Mouse (Mus musculus) liver, adult 2 months (tissue): ENCODE results near the gene Rnft2. TPM values are rescaled to one million over a fixed set of nuclear protein-coding genes. Genes with fewer than 3 reads are reported as not detected.

Source experiments
- DNase-seq: peaks from one replicate; pipeline ENCODE4 v3.0.0-alpha.2; 2011; ENCODE audit warnings: low read depth, low spot score; ENCODE audit errors: extremely low read depth
- H3K27ac ChIP-seq: fragments of 200-500 bp; replicated peaks from 2 replicates; pipeline ENCODE4 v1.5.1; 2012; ENCODE audit warnings: low read depth, mild to moderate bottlenecking, control low read depth, inconsistent platforms, low read length; ENCODE audit not compliant: insufficient read depth
- H3K27me3 ChIP-seq: fragments of 200-500 bp; 2 replicates; pipeline ENCODE4 v1.6.1; 2012; ENCODE audit warnings: mild to moderate bottlenecking, moderate library complexity, low read length, inconsistent platforms; ENCODE audit not compliant: control insufficient read depth, insufficient read depth
- H3K36me3 ChIP-seq: fragments of 200-500 bp; 2 replicates; pipeline ENCODE4 v1.6.1; 2012; ENCODE audit warnings: low read length, inconsistent platforms; ENCODE audit not compliant: control insufficient read depth, insufficient read depth
- H3K4me1 ChIP-seq: fragments of 200-500 bp; 2 replicates; pipeline ENCODE4 v1.6.1; 2011; ENCODE audit warnings: low read length; ENCODE audit not compliant: control insufficient read depth, insufficient read depth
- H3K4me3 ChIP-seq: fragments of 200-500 bp; 2 replicates; pipeline ENCODE4 v1.5.1; 2011; ENCODE audit warnings: low read depth, mild to moderate bottlenecking, control low read depth, low read length, moderate library complexity; ENCODE audit not compliant: insufficient read depth
- H3K79me2 ChIP-seq: fragments of 200-500 bp; 2 replicates; pipeline ENCODE4 v1.6.1; 2012; ENCODE audit warnings: inconsistent platforms, mild to moderate bottlenecking, low read length, moderate library complexity; ENCODE audit not compliant: control insufficient read depth, insufficient read depth
- H3K9ac ChIP-seq: fragments of 200-500 bp; 2 replicates; pipeline ENCODE4 v1.6.1; 2012; ENCODE audit warnings: low read depth, mild to moderate bottlenecking, control low read depth, inconsistent platforms, low read length
- CTCF ChIP-seq: fragments of 200-500 bp; IDR thresholded peaks from 2 replicates; pipeline ENCODE4 v1.5.1; 2011; ENCODE audit warnings: low read depth, low read length, control low read depth
- POLR2A ChIP-seq: fragments of 200-500 bp; IDR thresholded peaks from 2 replicates; pipeline ENCODE4 v1.6.1; 2011; ENCODE audit warnings: low read length, control low read depth; ENCODE audit not compliant: insufficient read depth; ENCODE audit errors: extremely low read depth
- WGBS: fragments of 180-500 bp; shearing (Covaris S2); methylation state at CpG from one replicate; pipeline ENCODE4 v1.1.7; 2018; 5-methylcytosine and 5-hydroxymethylcytosine counted together
- polyA plus RNA-seq: library from polyadenylated mRNA; depleted of rRNA; stranded (reverse); fragments of >200 nt; gene quantifications from 2 replicates; pipeline ENCODE4 v1.2.3, GENCODE M21; 2012
- total RNA-seq: library from RNA; depleted of rRNA; stranded (reverse); fragments of >200 nt; gene quantifications from 2 replicates; pipeline ENCODE4 v1.2.3, GENCODE M21; 2014

The Rnft2 gene
- total and polyA plus RNA-seq, 2 experiments = 0.26 to 1.2 TPM

- Histone ChIP-seq H3K79me2 (no peaks in the 10 kb centered on the region), H3K4me3 (no peak overlapping the region), H3K36me3 (peaks cover 2% of the 10 kb centered on the region; the same call in 1 of the 2 replicates), H3K9ac (no peak overlapping the region), H3K4me1 (no peaks in the 10 kb centered on the region), H3K27ac (no peak overlapping the region), H3K27me3 (no peaks in the 10 kb centered on the region)
- DNase-seq = peak; percentile 18
- no peak for TF ChIP-seq POLR2A
- TF ChIP-seq CTCF = peak; percentile 57
- 40% methylated on average over 8 of the region's 8 CpGs for WGBS
Observed at GRCm38 (mm10) chr5:118266309-118266708, 21.4 kb upstream of the Rnft2 start.

GRCm38 (mm10) chr5:118265366-118265765 lies 20.4 kb upstream of the Rnft2 start:
- Histone ChIP-seq H3K4me3 (no peak overlapping the region), H3K27me3 (no peaks in the 10 kb centered on the region), H3K36me3 (peaks cover 5% of the 10 kb centered on the region; the same call in 1 of the 2 replicates), H3K27ac (no peak overlapping the region), H3K4me1 (no peaks in the 10 kb centered on the region), H3K9ac (no peak overlapping the region), H3K79me2 (no peaks in the 10 kb centered on the region)
- 25% methylated on average over 5 of the region's 5 CpGs for WGBS
- TF ChIP-seq POLR2A (no peak), CTCF (no peak)
- peak; percentile 34 for DNase-seq

GRCm38 (mm10) chr5:118264279-118264678 lies 19.4 kb upstream of the Rnft2 start:
- H3K79me2 ChIP-seq = no peaks in the 10 kb centered on the region
- no peak for DNase-seq
- no peak overlapping the region for H3K9ac ChIP-seq
- TF ChIP-seq POLR2A = no peak
- WGBS = 84% methylated on average over 9 of the region's 9 CpGs
- no peak overlapping the region for H3K27ac ChIP-seq
- H3K4me3 ChIP-seq = no peak overlapping the region
- H3K4me1 ChIP-seq = no peaks in the 10 kb centered on the region
- H3K27me3 ChIP-seq = no peaks in the 10 kb centered on the region
- peaks cover 5% of the 10 kb centered on the region; the same call in 1 of the 2 replicates for H3K36me3 ChIP-seq

- peak; percentile 55 for DNase-seq
- H3K27me3 ChIP-seq = no peaks in the 10 kb centered on the region
- H3K79me2 ChIP-seq = no peaks in the 10 kb centered on the region
- peaks cover 5% of the 10 kb centered on the region; the same call in 1 of the 2 replicates for H3K36me3 ChIP-seq
- H3K27ac ChIP-seq = no peak overlapping the region
- no peak overlapping the region for H3K4me3 ChIP-seq
- no peaks in the 10 kb centered on the region for H3K4me1 ChIP-seq
- TF ChIP-seq POLR2A (no peak), CTCF (no peak)
- H3K9ac ChIP-seq = no peak overlapping the region
- WGBS = 40% methylated on average over 8 of the region's 8 CpGs
Observed at GRCm38 (mm10) chr5:118262418-118262817, 17.5 kb upstream of the Rnft2 start.

- peaks cover 8% of the 10 kb centered on the region; the same call in 1 of the 2 replicates for H3K36me3 ChIP-seq
- DNase-seq = no peak
Observed at GRCm38 (mm10) chr5:118261181-118261580, 16.3 kb upstream of the Rnft2 start.

GRCm38 (mm10) chr5:118260642-118261041 lies 15.7 kb upstream of the Rnft2 start:
- Histone ChIP-seq H3K27me3 (no peaks in the 10 kb centered on the region), H3K4me1 (no peaks in the 10 kb centered on the region), H3K79me2 (no peaks in the 10 kb centered on the region), H3K36me3 (peaks cover 8% of the 10 kb centered on the region; the same call in 1 of the 2 replicates), H3K9ac (no peak overlapping the region), H3K27ac (no peak overlapping the region), H3K4me3 (no peak overlapping the region)
- 96% methylated on average over 11 of the region's 11 CpGs for WGBS
- DNase-seq = no peak
- TF ChIP-seq POLR2A (no peak), CTCF (no peak)

More at GRCm38 (mm10) chr5:118261181-118261580, 16.3 kb upstream of the Rnft2 start:
- H3K9ac ChIP-seq = no peak overlapping the region
- no peaks in the 10 kb centered on the region for H3K27me3 ChIP-seq
- H3K4me3 ChIP-seq = no peak overlapping the region
- WGBS = 95% methylated on average over 9 of the region's 9 CpGs
- H3K4me1 ChIP-seq = no peaks in the 10 kb centered on the region
- no peak overlapping the region for H3K27ac ChIP-seq
- TF ChIP-seq CTCF = no peak
- TF ChIP-seq POLR2A = no peak
- H3K79me2 ChIP-seq = no peaks in the 10 kb centered on the region
